Mouse (Mus musculus) kidney, adult 9 months (tissue): ENCODE measurements around the gene Itga3.

ENCODE experiments used
- DNase-seq: peaks from one replicate; pipeline ENCODE4 v3.0.0; 2022

Itga3 gene

DNA sequence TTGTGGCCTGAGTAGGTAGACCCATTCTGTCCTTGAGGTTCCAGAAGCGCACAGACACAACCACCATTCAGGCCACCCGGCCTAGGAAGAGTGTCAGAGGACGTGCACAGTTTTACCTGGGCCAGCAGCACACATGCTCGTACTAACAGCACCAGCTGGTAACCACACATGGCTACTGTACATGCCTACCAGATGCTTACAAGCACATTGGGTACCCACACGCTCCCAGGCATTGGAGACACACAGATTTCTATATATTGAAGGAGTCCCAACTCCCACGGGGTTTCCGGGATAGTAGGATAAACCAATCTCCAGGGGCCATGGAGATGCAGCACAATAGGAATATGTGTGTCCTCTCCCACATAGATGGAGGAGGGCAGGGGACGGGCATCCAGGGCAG lies 73.9 kb downstream of the Itga3 start:
- no peak for DNase-seq

DNA sequence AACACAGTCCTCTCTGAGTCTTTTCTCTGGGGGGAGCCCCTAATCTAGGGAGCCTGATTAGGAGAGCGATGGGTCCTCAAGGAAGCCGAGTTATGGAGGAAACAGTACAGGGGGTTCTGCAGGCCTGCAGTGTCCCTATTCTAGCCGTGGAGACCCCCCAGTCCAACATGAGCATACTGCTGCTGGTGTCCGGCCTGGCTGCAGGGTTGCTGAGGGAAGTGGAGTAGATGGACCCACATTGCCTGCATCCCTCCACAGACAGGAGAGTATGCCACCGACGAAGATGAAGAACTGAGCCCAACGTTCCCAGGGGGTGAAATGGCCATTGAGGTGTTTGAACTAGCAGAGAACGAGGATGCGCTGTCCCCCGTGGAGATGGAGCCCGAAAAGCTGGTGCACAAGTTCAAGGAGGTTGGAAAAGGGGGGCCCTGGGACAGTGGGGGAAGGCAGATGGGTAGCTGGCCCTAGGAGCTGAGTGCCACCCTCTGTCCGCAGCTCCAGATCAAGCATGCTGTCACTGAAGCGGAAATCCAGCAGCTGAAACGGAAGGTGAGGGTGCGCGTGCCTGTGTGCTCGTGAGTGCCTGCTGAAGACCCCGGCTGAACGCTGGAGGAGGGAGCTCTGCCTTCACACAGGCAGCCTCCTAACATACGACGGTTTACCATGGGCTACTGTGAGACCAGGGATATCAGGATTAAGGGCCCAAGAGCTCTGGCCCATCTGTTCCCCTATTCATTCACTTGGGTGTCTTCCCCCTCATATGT lies 74.8 kb downstream of the Itga3 start:
- DNase-seq, result no peak

GRCm38 (mm10) chr11:95001058-95001457 lies 75.5 kb downstream of the Itga3 start:
- peak; percentile 79 for DNase-seq

- peak; percentile 66 for DNase-seq
Observed at GRCm38 (mm10) chr11:95000548-95000947, 76.1 kb downstream of the Itga3 start.

DNA sequence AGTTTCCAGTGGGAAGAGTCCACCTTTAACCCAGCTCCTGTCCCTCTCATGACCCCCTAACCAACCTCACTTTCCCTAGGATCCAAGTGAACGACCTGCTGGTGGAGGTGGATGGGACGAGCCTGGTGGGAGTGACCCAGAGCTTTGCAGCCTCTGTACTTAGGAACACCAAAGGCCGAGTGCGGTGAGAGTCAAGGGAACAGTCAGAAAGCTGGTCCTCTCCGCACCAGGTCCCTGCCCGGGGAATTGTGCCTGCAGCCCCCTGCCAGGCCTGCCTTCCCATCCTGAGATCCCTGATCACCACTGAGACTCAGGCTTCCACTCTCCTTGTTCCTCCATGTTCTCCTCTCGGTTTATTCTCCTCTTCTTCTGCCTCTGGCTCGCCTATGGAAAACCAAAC lies 76.5 kb downstream of the Itga3 start:
- no peak for DNase-seq

GRCm38 (mm10) chr11:94998041-94998531 lies 78.5 kb downstream of the Itga3 start:
- no peak for DNase-seq

GRCm38 (mm10) chr11:94997596-94997995 lies 79.0 kb downstream of the Itga3 start:
- no peak for DNase-seq

DNA sequence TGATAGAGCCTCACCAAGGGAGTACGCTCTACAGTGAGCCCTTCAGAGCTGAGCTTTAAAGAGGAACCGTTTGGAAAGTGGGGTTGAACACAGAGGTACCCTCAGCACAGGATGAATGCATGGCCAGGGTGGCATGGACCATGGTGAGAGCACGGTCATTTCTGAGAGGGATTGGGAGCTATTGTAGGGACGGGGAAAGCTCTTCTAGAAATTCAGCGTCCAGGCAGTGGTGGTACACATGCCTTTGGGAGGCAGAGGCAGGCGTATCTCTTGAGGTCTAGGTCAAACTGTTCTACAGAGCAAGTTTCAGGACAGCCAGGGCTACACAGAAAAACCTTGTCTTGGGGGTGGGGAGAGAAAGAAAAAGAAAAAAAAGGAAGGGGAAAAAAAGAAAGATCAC lies 79.6 kb downstream of the Itga3 start:
- DNase-seq, result no peak

- DNase-seq, result no peak
Observed at GRCm38 (mm10) chr11:94996101-94996500, 80.5 kb downstream of the Itga3 start.

DNA sequence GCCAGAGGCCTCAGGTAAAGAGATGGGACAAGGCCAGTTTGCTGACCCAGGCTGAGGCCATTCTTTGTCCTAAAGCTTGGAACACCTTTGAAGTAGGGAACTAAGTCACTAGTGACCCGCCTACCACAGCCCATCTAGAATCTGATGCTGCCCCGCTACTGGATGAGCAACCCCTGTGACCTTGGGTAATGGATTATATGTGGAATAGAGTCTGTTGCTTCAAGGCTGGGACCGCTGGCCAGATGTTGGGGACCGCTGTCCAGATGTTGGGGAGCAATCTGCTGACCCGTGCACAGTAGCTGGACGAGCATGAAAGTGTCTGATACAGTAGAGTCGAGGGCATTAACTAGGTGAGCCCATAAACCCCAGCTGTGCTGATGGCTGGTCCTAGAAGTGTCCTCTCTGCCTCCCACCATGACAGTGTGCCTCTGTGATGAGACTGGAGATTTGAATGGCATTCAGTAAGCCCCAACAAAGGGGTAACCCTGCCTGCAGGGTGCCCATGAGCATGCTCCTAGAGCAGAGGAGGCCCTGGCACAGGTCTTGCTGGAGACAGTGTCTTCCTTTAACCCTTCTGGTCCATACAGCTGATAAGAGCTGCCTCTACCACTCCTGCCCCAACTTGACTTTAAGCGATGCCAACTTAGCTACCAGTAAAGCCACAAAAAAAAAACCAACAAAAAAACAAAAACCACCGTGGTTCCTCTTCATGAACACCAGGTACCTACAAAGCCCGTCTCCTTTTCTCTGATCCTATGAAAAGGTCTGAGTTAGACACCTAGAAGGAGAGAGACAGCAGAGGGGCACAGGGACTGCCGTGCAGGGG lies 81.4 kb downstream of the Itga3 start:
- DNase-seq, result no peak
